In the genomic region with DNA sequence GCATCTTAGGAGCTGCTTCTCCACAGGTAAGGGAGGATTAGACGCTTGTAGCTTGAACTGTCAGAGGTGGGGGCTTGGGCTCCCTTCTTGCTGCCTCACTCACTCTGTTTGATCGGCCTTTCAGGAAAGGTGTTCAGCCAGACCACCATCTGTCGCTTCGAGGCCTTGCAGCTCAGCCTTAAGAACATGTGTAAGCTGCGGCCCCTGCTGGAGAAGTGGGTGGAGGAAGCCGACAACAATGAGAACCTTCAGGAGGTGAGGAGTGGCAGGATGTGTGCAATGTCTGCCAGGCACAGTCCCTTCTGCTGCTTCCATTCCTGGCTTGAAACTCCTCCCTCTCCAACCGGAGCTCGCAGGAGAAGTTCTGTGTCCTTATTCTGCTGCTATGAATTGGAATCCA, we compare ENCODE assay signal across 9 mouse cellular contexts. TPM values are rescaled to one million over a fixed set of nuclear protein-coding genes. Genes with fewer than 3 reads are reported as not detected.
DNase-seq lines count a peak whose midpoint lies in the region; ATAC-seq and TF ChIP-seq lines count a peak whose summit lies in the region.
"Had no signal": no experiment of that assay in that cellular context is flagged by ENCODE, and none has a peak within 500 bp of the region (broad histone marks: within the 10 kb centered on the region; RNA-seq: fewer than 3 reads in every experiment).

No protein-coding gene starts in this region.

- WGBS in stomach, postnatal 0 days: 16% methylated on average over 8 of the region's 8 CpGs

- H3K36me3 ChIP-seq in stomach, postnatal 0 days (ENCODE audit: control insufficient read depth, insufficient read depth, low read length): no peaks in the 10 kb centered on the region

- peak; percentile 43 to 53 for DNase-seq in heart, postnatal 10 days
- DNase-seq in heart, postnatal 36 days: no peak
- DNase-seq in B cell, adult 2 months: peak; percentile 46 to 52
- peak; percentile 71 to 75 for DNase-seq in kidney, postnatal 4 days
- peak; percentile 66 for DNase-seq in stomach, postnatal 0 days (ENCODE audit: low spot score)
- no peak for DNase-seq in ovary, postnatal 14 days (ENCODE audit: low spot score)
- no peak for DNase-seq in layer of hippocampus, postnatal 36 days

- H3K27me3 ChIP-seq in stomach, postnatal 0 days (ENCODE audit: control insufficient read depth, insufficient read depth, low read length): no peaks in the 10 kb centered on the region

- no peak overlapping the region for H3K9ac ChIP-seq in stomach, postnatal 0 days (ENCODE audit: low read length)

- no peak overlapping the region for H3K27ac ChIP-seq in stomach, postnatal 0 days (replicated peaks)

- H3K4me2 ChIP-seq in stomach, postnatal 0 days (replicated peaks; ENCODE audit: low read depth): no peak overlapping the region

- intact Hi-C loops in heart, postnatal 10 days (cut with DNase I): loop anchor here (1.0 kb wide), 1 partner anchor 25 kb away; no protein-coding TSS in a partner anchor
- intact Hi-C loops in heart, postnatal 36 days (cut with DNase I): loop anchor here (1.0 kb wide), 1 partner anchor 25 kb away; no protein-coding TSS in a partner anchor

- peak; percentile 75 for TF ChIP-seq CTCF in stomach, postnatal 0 days (IDR thresholded peaks at IDR 0.05; ENCODE audit: low read depth)

- H3K4me1 ChIP-seq in stomach, postnatal 0 days (replicated peaks; ENCODE audit: control insufficient read depth, insufficient read depth): no peaks in the 10 kb centered on the region

- H3K4me3 ChIP-seq in stomach, postnatal 0 days (ENCODE audit: low read depth, low read length): no peak overlapping the region

- H3K9me3 ChIP-seq in stomach, postnatal 0 days (ENCODE audit: control insufficient read depth, low read length): no peaks in the 10 kb centered on the region

- no peak for TF ChIP-seq EP300 in stomach, postnatal 0 days (optimal IDR thresholded peaks at IDR 0.05)

- ATAC-seq in common myeloid progenitor, adult 5-6 weeks (replicated peaks; ENCODE audit: low read depth, poor library complexity, severe bottlenecking): peak; percentile 54; the same call in 1 of the 2 replicates
- ATAC-seq in stomach, postnatal 0 days (ENCODE audit: low FRiP score, low TSS enrichment): 0 out of 2 replicates have a peak, but pooled peaks have one; percentile 30

RNA-seq across cellular contexts. Expression of gene Pou5f1, which starts 3.5 kb away (rescaled TPM):
- total RNA-seq in heart, postnatal 10 days (2021): not detected
- not detected for total RNA-seq in heart, postnatal 36 days (2021)
- total RNA-seq in common myeloid progenitor, adult 5-6 weeks (2017): not detected in 2 replicates
- polyA plus RNA-seq in stomach, postnatal 0 days (2015; fragmentation: Nextera tagmentation; extraction: Ambion mirVana): not detected in 2 replicates
- total RNA-seq in layer of hippocampus, postnatal 36 days (2021): under 1 TPM in 1 of 2 experiments, not detected in 1; 0.32 TPM
- total RNA-seq: left cerebral cortex, postnatal 25 days had no signal

RNA-seq across cellular contexts. Expression of gene Tcf19, which starts 7.3 kb away (rescaled TPM):
- total RNA-seq in heart, postnatal 10 days (2021): 10 to 100 TPM; 17.5 to 17.9 TPM
- total RNA-seq in heart, postnatal 36 days (2021): 1 to 10 TPM; 3.4 to 5.2 TPM
- 10.5 and 10.9 TPM in 2 replicates for total RNA-seq in common myeloid progenitor, adult 5-6 weeks (2017)
- polyA plus RNA-seq in stomach, postnatal 0 days (2015; fragmentation: Nextera tagmentation; extraction: Ambion mirVana): 32.7 and 34.5 TPM in 2 replicates
- total RNA-seq in layer of hippocampus, postnatal 36 days (2021): 1 to 10 TPM; 4.3 to 5.8 TPM

RNA-seq across cellular contexts. Expression of gene Cchcr1, which starts 7.6 kb away (rescaled TPM):
- total RNA-seq in heart, postnatal 10 days (2021): 1 to 10 TPM; 5.1 to 5.2 TPM
- total RNA-seq in heart, postnatal 36 days (2021): 1 to 10 TPM; 2.3 to 2.9 TPM
- 9.5 and 11.2 TPM in 2 replicates for total RNA-seq in common myeloid progenitor, adult 5-6 weeks (2017)
- polyA plus RNA-seq in stomach, postnatal 0 days (2015; fragmentation: Nextera tagmentation; extraction: Ambion mirVana): 7.1 and 7.4 TPM in 2 replicates
- total RNA-seq in layer of hippocampus, postnatal 36 days (2021): 10 to 100 TPM in 1 of 2 experiments, 1 to 10 TPM in 1; 9.3 to 10.0 TPM

RNA-seq across cellular contexts. Expression of gene Psors1c2, which starts 23.7 kb away (rescaled TPM):
- total RNA-seq in heart, postnatal 10 days (2021): not detected
- not detected for total RNA-seq in heart, postnatal 36 days (2021)
- not detected in 2 replicates for total RNA-seq in common myeloid progenitor, adult 5-6 weeks (2017)
- 66.1 and 66.8 TPM in 2 replicates for polyA plus RNA-seq in stomach, postnatal 0 days (2015; fragmentation: Nextera tagmentation; extraction: Ambion mirVana)
- total RNA-seq in layer of hippocampus, postnatal 36 days (2021): under 1 TPM; 0.42 to 0.63 TPM

RNA-seq across cellular contexts. Expression of gene H2-Q10, which starts 39.4 kb away (rescaled TPM):
- under 1 TPM; 0.27 to 0.34 TPM for total RNA-seq in heart, postnatal 10 days (2021)
- under 1 TPM; 0.19 to 0.33 TPM for total RNA-seq in heart, postnatal 36 days (2021)
- total RNA-seq in common myeloid progenitor, adult 5-6 weeks (2017): 0.37 TPM in 1 of 2 replicates, not detected in the other
- polyA plus RNA-seq in stomach, postnatal 0 days (2015; fragmentation: Nextera tagmentation; extraction: Ambion mirVana): 0.99 and 1.4 TPM in 2 replicates
- total RNA-seq in layer of hippocampus, postnatal 36 days (2021): under 1 TPM in 1 of 2 experiments, not detected in 1; 0.15 TPM

Comparison
In these comparisons a context has a peak if more than half of its experiments do, and no peak if none do; other contexts are left out.
1. DNase-seq: peak in heart, postnatal 10 days (2 of 2), B cell, adult 2 months (2 of 2), kidney, postnatal 4 days (2 of 2) and stomach, postnatal 0 days (single experiment); none in heart, postnatal 36 days (0 of 2), ovary, postnatal 14 days (single experiment) and layer of hippocampus, postnatal 36 days (0 of 2).